Comparison of ENCODE assay signal across 12 mouse cellular contexts in genomic region chr9:118715971-118716628, GRCm38 (mm10).
DNase-seq lines count a peak whose midpoint lies in the region; ATAC-seq and TF ChIP-seq lines count a peak whose summit lies in the region.
"Had no signal": no experiment of that assay in that cellular context is flagged by ENCODE, and none has a peak within 500 bp of the region (broad histone marks: within the 10 kb centered on the region; RNA-seq: fewer than 3 reads in every experiment).

No protein-coding gene starts in this region.

- TF ChIP-seq EP300 in heart, adult 2 months (IDR thresholded peaks at IDR 0.05; ENCODE audit: insufficient read depth, low read depth, low read length): no peak

- no peak overlapping the region for H3K4me3 ChIP-seq in heart, adult 2 months
- H3K4me3 ChIP-seq in lung, embryonic 16.5 days (ENCODE audit: low read length): no peak overlapping the region
- H3K4me3 ChIP-seq in limb, embryonic 10.5 days: no peak overlapping the region

- no peak for TF ChIP-seq POLR2A in heart, adult 2 months (IDR thresholded peaks at IDR 0.05; ENCODE audit: insufficient read depth, low read depth, low read length)

- H3K4me1 ChIP-seq in heart, adult 2 months (ENCODE audit: control insufficient read depth, insufficient read depth, low read length): peaks cover 15% of the 10 kb centered on the region
- H3K4me1 ChIP-seq in lung, embryonic 16.5 days (replicated peaks; ENCODE audit: control insufficient read depth, insufficient read depth, low read length): peaks cover 17% of the 10 kb centered on the region
- peaks cover 28% of the 10 kb centered on the region for H3K4me1 ChIP-seq in limb, embryonic 10.5 days

- no peak overlapping the region for H3K4me2 ChIP-seq in lung, embryonic 16.5 days (ENCODE audit: low read depth, low read length)

- WGBS in heart, adult 2 months: 42% methylated on average over 9 of the region's 9 CpGs
- 51% methylated on average over 9 of the region's 9 CpGs for WGBS in lung, embryonic 16.5 days
- 88% methylated on average over 9 of the region's 9 CpGs for WGBS in limb, embryonic 10.5 days

- H3K27ac ChIP-seq in heart, adult 2 months: peak overlapping the region; percentile 48
- no peak overlapping the region for H3K27ac ChIP-seq in lung, embryonic 16.5 days (ENCODE audit: low read length)
- H3K27ac ChIP-seq in limb, embryonic 10.5 days: 0 out of 2 replicates have a peak overlapping the region, but pooled peaks have one; percentile 8

- peaks cover 5% of the 10 kb centered on the region; the same call in 1 of the 2 replicates for H3K36me3 ChIP-seq in heart, adult 2 months (ENCODE audit: control insufficient read depth, insufficient read depth, low read length)
- no peaks in the 10 kb centered on the region for H3K36me3 ChIP-seq in lung, embryonic 16.5 days (ENCODE audit: control insufficient read depth, insufficient read depth, low read length)
- peaks cover 40% of the 10 kb centered on the region for H3K36me3 ChIP-seq in limb, embryonic 10.5 days

- DNase-seq in heart, adult 2 months: peak in 1 of 2 experiments; percentile 36
- no peak for DNase-seq in heart, adult 18-20 months
- DNase-seq in lung, adult 18-20 months: no peak
- no peak for DNase-seq in limb, embryonic 10.5 days (ENCODE audit: low spot score)
- peak; percentile 82 for DNase-seq in thymus, postnatal 14 days
- DNase-seq in left cerebral cortex, adult 9 months (ENCODE audit: low spot score in 2 of 2): no peak
- no peak for DNase-seq in adipocyte (ENCODE audit: low spot score)
- DNase-seq: gastrocnemius, postnatal 36 days; kidney, adult 11 months; lung, postnatal 36 days; right cerebral cortex, postnatal 14 days had no signal

- H3K79me2 ChIP-seq in heart, adult 2 months (replicated peaks; ENCODE audit: control insufficient read depth, insufficient read depth, low read length): no peaks in the 10 kb centered on the region

- 0 out of 2 replicates have a peak, but pooled peaks have one; percentile 21 for ATAC-seq in lung, embryonic 16.5 days (ENCODE audit: low read depth)

- TF ChIP-seq CTCF in heart, adult 2 months (IDR thresholded peaks at IDR 0.05): peak; percentile 45

- no peaks in the 10 kb centered on the region for H3K9me3 ChIP-seq in lung, embryonic 16.5 days (ENCODE audit: control insufficient read depth, low read length)
- H3K9me3 ChIP-seq in limb, embryonic 10.5 days (replicated peaks): no peaks in the 10 kb centered on the region

- H3K9ac ChIP-seq in heart, adult 2 months (ENCODE audit: low read depth, low read length): no peak overlapping the region
- H3K9ac ChIP-seq in lung, embryonic 16.5 days (ENCODE audit: low read length): no peak overlapping the region

- H3K27me3 ChIP-seq in heart, adult 2 months (ENCODE audit: control insufficient read depth, insufficient read depth, low read length): no peaks in the 10 kb centered on the region
- no peaks in the 10 kb centered on the region for H3K27me3 ChIP-seq in lung, embryonic 16.5 days (ENCODE audit: control insufficient read depth, insufficient read depth, low read depth, low read length)
- H3K27me3 ChIP-seq in limb, embryonic 10.5 days (ENCODE audit: low read depth, poor library complexity, severe bottlenecking): no peaks in the 10 kb centered on the region

- intact Hi-C loops in heart, adult 2 months (cut with DNase I): loop anchor here (2.0 kb wide), 1 partner anchor 51 kb away; no protein-coding TSS in a partner anchor
